Mouse (Mus musculus) CH12.LX (cell line): Measurements from ENCODE around the gene Gtf2f1. TPM values are rescaled to one million over a fixed set of nuclear protein-coding genes. Genes with fewer than 3 reads are reported as not detected.

ENCODE experiments used
- DNase-seq: peaks from one replicate; pipeline ENCODE4 v3.0.0-alpha.2; 2013; ENCODE audit errors: extremely low read depth
- H3K27ac ChIP-seq: 2 replicates; pipeline ENCODE4 v1.5.1; 2012; ENCODE audit warnings: low read depth, mild to moderate bottlenecking, control low read depth, moderate library complexity; ENCODE audit not compliant: insufficient read depth
- H3K27me3 ChIP-seq: replicated peaks from 2 replicates; pipeline ENCODE3; 2012; ENCODE audit warnings: inconsistent platforms
- H3K36me3 ChIP-seq, 2 experiments: replicated peaks in 1 of 2; 2 replicates each; pipeline versions ENCODE3 to v1.6.1; 2012; ENCODE audit warnings: inconsistent platforms in 1 of 2, low read length in 1 of 2, mild to moderate bottlenecking in 1 of 2, mixed read lengths in 1 of 2, moderate library complexity in 1 of 2; ENCODE audit not compliant: control insufficient read depth in 1 of 2, insufficient read depth in 1 of 2
- H3K4me1 ChIP-seq, 2 experiments: 2 replicates each; pipeline ENCODE4 v1.6.1; 2012; ENCODE audit warnings: inconsistent platforms in 1 of 2, moderate library complexity in 1 of 2; ENCODE audit not compliant: insufficient read depth in 2 of 2, control insufficient read depth in 1 of 2
- H3K4me2 ChIP-seq: 2 replicates; pipeline ENCODE4 v1.6.1; 2012; ENCODE audit warnings: low read depth, mild to moderate bottlenecking, control low read depth; ENCODE audit not compliant: poor library complexity, insufficient read depth, severe bottlenecking
- H3K4me3 ChIP-seq, 3 experiments: fragments of 150-350 bp in 1 of 3; sonication (generic) in 1 of 3; replicated peaks in 1 of 3; 2 replicates each; pipeline versions ENCODE3 to v1.5.1; 2011 to 2012; ENCODE audit warnings: low read depth in 2 of 3, low read length in 2 of 3, mild to moderate bottlenecking in 2 of 3, moderate library complexity in 2 of 3, control low read depth in 1 of 3, improper control_type of control experiment in 1 of 3, inconsistent platforms in 1 of 3, mixed read lengths in 1 of 3; ENCODE audit not compliant: poor library complexity in 1 of 3
- H3K79me2 ChIP-seq: replicated peaks from 2 replicates; pipeline ENCODE4 v1.6.1; 2012; ENCODE audit warnings: mild to moderate bottlenecking, moderate library complexity; ENCODE audit not compliant: control insufficient read depth, poor library complexity, insufficient read depth, severe bottlenecking; ENCODE audit errors: extremely low read depth
- H3K9ac ChIP-seq: 2 replicates; pipeline ENCODE4 v1.6.1; 2012; ENCODE audit warnings: low read depth, mild to moderate bottlenecking, control low read depth, moderate library complexity; ENCODE audit not compliant: insufficient read depth
- H3K9me3 ChIP-seq: replicated peaks from 2 replicates; pipeline ENCODE3; 2012; ENCODE audit warnings: low read length, inconsistent platforms, mixed read lengths
- CHD2 ChIP-seq: IDR thresholded peaks from 2 replicates; pipeline ENCODE4 v1.6.1; 2011; ENCODE audit warnings: low read length, improper control_type of control experiment
- CTCF ChIP-seq, 2 experiments: IDR thresholded peaks in 1 of 2; conservative IDR thresholded peaks in 1 of 2; 2 replicates each; pipeline ENCODE4 v1.5.1; 2011 to 2012; ENCODE audit warnings: low read depth in 2 of 2, low read length in 2 of 2, improper control_type of control experiment in 1 of 2, inconsistent platforms in 1 of 2, mild to moderate bottlenecking in 1 of 2, moderate library complexity in 1 of 2
- E2F4 ChIP-seq: IDR thresholded peaks from 2 replicates; pipeline ENCODE4 v1.6.1; 2011; ENCODE audit warnings: low read depth, low read length, improper control_type of control experiment; ENCODE audit not compliant: insufficient replicate concordance
- EP300 ChIP-seq: IDR thresholded peaks from 2 replicates; pipeline ENCODE4 v1.6.1; 2011; ENCODE audit warnings: low read length, improper control_type of control experiment
- ETS1 ChIP-seq: conservative IDR thresholded peaks from 2 replicates; pipeline ENCODE4 v1.6.1; 2012; ENCODE audit warnings: low read depth, mild to moderate bottlenecking, inconsistent platforms, low read length, improper control_type of control experiment, moderate library complexity
- GABPA ChIP-seq: IDR thresholded peaks from 2 replicates; pipeline ENCODE4 v1.6.1; 2012; ENCODE audit warnings: low read depth, low read length, improper control_type of control experiment, inconsistent platforms; ENCODE audit not compliant: insufficient replicate concordance
- HCFC1 ChIP-seq: IDR thresholded peaks from 2 replicates; pipeline ENCODE4 v1.6.1; 2012; ENCODE audit warnings: low read depth, mild to moderate bottlenecking, inconsistent platforms, low read length, improper control_type of control experiment
- JUND ChIP-seq: conservative IDR thresholded peaks from 2 replicates; pipeline ENCODE4 v1.6.1; 2011; ENCODE audit warnings: low read depth, low read length, improper control_type of control experiment
- KAT2A ChIP-seq: IDR thresholded peaks from 2 replicates; pipeline ENCODE4 v1.6.1; 2012; ENCODE audit warnings: low read length, improper control_type of control experiment, inconsistent platforms; ENCODE audit not compliant: insufficient replicate concordance
- MAFK ChIP-seq: IDR thresholded peaks from 2 replicates; pipeline ENCODE4 v1.6.1; 2011; ENCODE audit warnings: low read length, improper control_type of control experiment; ENCODE audit not compliant: insufficient replicate concordance
- MAZ ChIP-seq: IDR thresholded peaks from 2 replicates; pipeline ENCODE4 v1.6.1; 2012; ENCODE audit warnings: low read depth, mild to moderate bottlenecking, inconsistent platforms, low read length, improper control_type of control experiment, moderate library complexity
- MEF2A ChIP-seq: IDR thresholded peaks from 2 replicates; pipeline ENCODE4 v1.6.1; 2014; ENCODE audit warnings: low read depth, mild to moderate bottlenecking, inconsistent platforms, low read length, improper control_type of control experiment, borderline replicate concordance
- NELFE ChIP-seq: IDR thresholded peaks from 2 replicates; pipeline ENCODE4 v1.6.1; 2011; ENCODE audit warnings: low read depth, low read length, improper control_type of control experiment
- NRF1 ChIP-seq: IDR thresholded peaks from 2 replicates; pipeline ENCODE4 v1.6.1; 2014; ENCODE audit warnings: low read depth, mild to moderate bottlenecking, inconsistent platforms, low read length, improper control_type of control experiment, moderate library complexity
- PAX5 ChIP-seq: IDR thresholded peaks from 2 replicates; pipeline ENCODE4 v1.6.1; 2012; ENCODE audit warnings: low read length, inconsistent platforms, mixed read lengths
- RAD21 ChIP-seq: IDR thresholded peaks from 2 replicates; pipeline ENCODE4 v1.6.1; 2011; ENCODE audit warnings: low read depth, mild to moderate bottlenecking, low read length, improper control_type of control experiment, moderate library complexity
- SMC3 ChIP-seq: IDR thresholded peaks from 2 replicates; pipeline ENCODE4 v1.6.1; 2011; ENCODE audit warnings: low read depth, low read length, improper control_type of control experiment
- TBP ChIP-seq: conservative IDR thresholded peaks from 2 replicates; pipeline ENCODE4 v1.6.1; 2011; ENCODE audit warnings: low read depth, low read length, improper control_type of control experiment
- TCF12 ChIP-seq: IDR thresholded peaks from 2 replicates; pipeline ENCODE4 v1.6.1; 2014; ENCODE audit warnings: low read depth, mild to moderate bottlenecking, inconsistent platforms, low read length, improper control_type of control experiment
- ZKSCAN1 ChIP-seq: IDR thresholded peaks from 2 replicates; pipeline ENCODE4 v1.6.1; 2012; ENCODE audit warnings: low read depth, inconsistent platforms, low read length, improper control_type of control experiment, borderline replicate concordance
- dilution Hi-C: fragments of 300-500 bp; cut with MboI; formaldehyde crosslinking; loops from 2 replicates; pipeline ENCODE4 v1.14.3; 2020; ENCODE audit warnings: low sequenced_read_pairs; ENCODE audit not compliant: extremely low pct_unique_long_range_greater_than_20kb, extremely low pct_ligation_motif_present
- in situ Hi-C: fragments of 300-500 bp; cut with MboI; formaldehyde crosslinking; loops from 3 replicates; pipeline ENCODE4 v1.14.3; 2019; ENCODE audit warnings: low sequenced_read_pairs, low pct_ligation_motif_present, low pct_unique_long_range_greater_than_20kb, mixed read lengths
- polyA plus RNA-seq: library from polyadenylated mRNA; unstranded; fragments of >175 nt; gene quantifications from 2 replicates; pipeline ENCODE4 v1.2.1, GENCODE M21; 2012; ENCODE audit warnings: low read depth; ENCODE audit not compliant: insufficient read length
- total RNA-seq, 2 experiments: library from RNA; depleted of rRNA; stranded (reverse); fragments of 300-350 nt in 1 of 2; fragments of >200 nt in 1 of 2; gene quantifications; 2 replicates each; pipeline ENCODE4 v1.2.3; 2012 to 2014

Gtf2f1 gene
- total and polyA plus RNA-seq, 3 experiments = 50.5 to 109 (median 80.4) TPM

DNA sequence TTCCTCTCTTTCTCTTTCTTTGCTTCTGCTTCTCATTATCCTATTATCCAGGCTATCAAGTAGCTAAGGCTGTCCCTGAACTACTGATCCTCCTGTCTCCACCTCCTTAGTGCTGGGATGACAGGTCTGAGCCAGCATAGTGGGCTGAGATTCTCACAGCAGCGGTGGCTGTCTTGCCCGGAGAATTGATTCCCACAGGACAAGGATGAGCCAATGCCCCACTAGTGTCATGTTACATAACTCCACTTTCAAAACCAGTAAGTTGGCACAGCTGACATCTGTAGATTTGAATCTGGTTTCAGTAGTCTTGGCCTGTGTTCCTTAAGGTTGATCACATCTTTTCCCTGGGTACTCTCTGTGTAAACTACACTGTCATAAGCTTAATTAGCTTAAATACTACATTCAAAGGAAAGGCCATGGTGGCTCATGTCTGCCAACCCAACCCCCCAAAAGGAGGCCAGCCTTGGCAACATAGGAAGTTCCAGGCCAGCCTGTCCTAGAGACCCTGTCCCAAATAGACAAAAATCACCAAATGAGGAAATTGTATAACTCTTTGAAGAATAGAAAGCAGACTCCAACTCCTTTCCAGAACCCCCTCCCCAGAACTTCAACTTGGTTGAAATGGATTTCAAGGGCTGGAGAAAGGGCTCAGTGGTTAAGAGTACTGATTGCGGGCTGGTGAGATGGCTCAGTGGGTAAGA lies 24.8 kb downstream of the Gtf2f1 start:
- H3K9me3 ChIP-seq = no peaks in the 10 kb centered on the region
- H3K9ac ChIP-seq = no peak overlapping the region
- peaks cover 10% of the 10 kb centered on the region for H3K79me2 ChIP-seq
- dilution Hi-C loops = no loop called here
- H3K4me2 ChIP-seq = no peak overlapping the region
- H3K27ac ChIP-seq = no peak overlapping the region
- H3K27me3 ChIP-seq = no peaks in the 10 kb centered on the region
- in situ Hi-C loops = no loop called here
- peaks cover 3 to 5% of the 10 kb centered on the region in 2 experiments; a peak in 3 of 4 replicates for H3K4me1 ChIP-seq
- peaks cover 0 to 2% of the 10 kb centered on the region in 2 experiments for H3K36me3 ChIP-seq
- TF ChIP-seq NELFE (no peak), MAZ (no peak), JUND (no peak), MEF2A (no peak)
- H3K4me3 ChIP-seq = no peak overlapping the region
- no peak for DNase-seq

DNA sequence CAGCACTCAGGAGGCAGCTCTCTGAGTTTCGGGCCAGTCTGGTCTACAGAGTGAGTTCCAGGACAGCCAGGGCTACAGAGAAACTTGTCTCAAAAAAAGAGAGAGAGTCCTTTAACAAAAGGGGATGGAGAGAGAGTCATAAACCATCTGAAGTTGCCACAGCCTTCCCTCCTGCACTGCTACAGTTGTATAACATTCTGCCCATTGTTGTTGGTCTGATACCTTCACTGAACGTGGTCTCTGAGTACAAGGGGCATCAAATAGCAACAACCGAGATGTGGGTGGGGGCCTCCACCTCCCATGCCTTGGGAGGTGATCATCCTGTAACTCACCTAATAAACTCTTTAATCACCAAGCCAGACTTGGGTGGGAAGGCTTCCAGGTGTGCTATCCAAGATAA lies 25.4 kb downstream of the Gtf2f1 start:
- Histone ChIP-seq H3K9ac (no peak overlapping the region), H3K36me3 (no peaks in the 10 kb centered on the region), H3K4me3 (no peak overlapping the region), H3K4me1 (no peaks in the 10 kb centered on the region), H3K27me3 (no peaks in the 10 kb centered on the region), H3K9me3 (no peaks in the 10 kb centered on the region), H3K4me2 (no peak overlapping the region), H3K79me2 (peaks cover 4% of the 10 kb centered on the region), H3K27ac (no peak overlapping the region)
- no peak for DNase-seq
- dilution Hi-C loops (no loop called here), in situ Hi-C loops (no loop called here)
- no peak for TF ChIP-seq NRF1
- TF ChIP-seq ZKSCAN1 = no peak
- TF ChIP-seq ETS1 = no peak
- no peak for TF ChIP-seq NELFE
- TF ChIP-seq CHD2 = no peak
- TF ChIP-seq PAX5 = no peak
- no peak for TF ChIP-seq E2F4
- no peak for TF ChIP-seq EP300
- TF ChIP-seq TCF12 = no peak
- TF ChIP-seq KAT2A = no peak
- no peak for TF ChIP-seq MAZ
- TF ChIP-seq MEF2A = no peak
- TF ChIP-seq TBP = no peak
- TF ChIP-seq RAD21 = no peak
- TF ChIP-seq HCFC1 = no peak
- no peak for TF ChIP-seq SMC3
- TF ChIP-seq GABPA = no peak
- no peak for TF ChIP-seq CTCF (conservative IDR thresholded peaks at IDR 0.05 in 1 of 2, IDR thresholded peaks at IDR 0.05 in 1 of 2; ENCODE audit: low read depth in 2 of 2, low read length in 2 of 2)
- TF ChIP-seq MAFK = no peak
